Mouse (Mus musculus) monocyte, adult 59 days (primary cell): Measurements from ENCODE around the gene Xk. TPM values are rescaled to one million over a fixed set of nuclear protein-coding genes. Genes with fewer than 3 reads are reported as not detected.

Experiments
- total RNA-seq, 2 experiments: library from RNA; stranded (reverse); gene quantifications; one replicate each; pipeline ENCODE4 v1.2.4; 2023

Xk gene
- under 1 TPM; 0.46 to 0.60 TPM for total RNA-seq

GRCm38 (mm10) chrX:9272460-9273361, at the start of gene Xk:
TSS of gene Xk (plus strand) at chrX:9272756.

GRCm38 (mm10) chrX:9256766-9257165, 15.8 kb upstream of the Xk start, which contains the start of gene Gm14862:
TSS of gene Gm14862 (minus strand) at chrX:9256899.

DNA sequence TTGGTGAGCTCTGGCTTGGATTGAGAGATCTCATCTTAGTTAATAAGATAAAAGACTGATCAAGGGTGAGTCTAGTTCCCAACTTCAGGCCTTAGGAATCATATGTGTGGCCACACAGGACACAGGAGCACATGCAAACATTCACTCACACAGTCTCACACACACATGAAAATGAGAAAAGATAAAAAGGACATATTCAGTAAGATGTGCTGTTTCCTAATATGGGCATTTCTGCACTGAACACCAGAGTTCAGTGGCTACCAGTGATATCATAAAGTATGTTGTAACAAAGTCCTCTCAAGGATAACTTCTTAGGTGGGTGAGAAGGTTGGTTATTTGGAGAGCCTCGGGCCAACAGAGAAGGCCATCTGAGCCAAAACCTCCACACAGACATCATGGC, 10.9 kb downstream of the Xk start, which contains the start of gene H2al1m:
Gene H2al1m, plus strand, starts transcription at position 301 of the 400 bp plus-strand sequence.

GRCm38 (mm10) chrX:9350327-9350726, 77.8 kb downstream of the Xk start, which contains the start of gene H2al1k:
TSS of gene H2al1k (plus strand) at chrX:9350627.

Other genes with a start within 250 kb of the Xk start
- not detected for gene Fthl17e, start 239.3 kb upstream of the Xk start, total RNA-seq
- not detected for gene Fthl17f, start 209.7 kb upstream of the Xk start, total RNA-seq
- gene 4930402K13Rik, start 168.2 kb upstream of the Xk start, total RNA-seq = not detected
- gene Lancl3, start 72.9 kb upstream of the Xk start, total RNA-seq = not detected
- gene Gm14862, start 15.9 kb upstream of the Xk start, total RNA-seq = not detected
- gene H2al1m, start 11.0 kb downstream of the Xk start, total RNA-seq = not detected
- not detected for gene H2al1k, start 77.9 kb downstream of the Xk start, total RNA-seq
- gene Cybb, start 215.0 kb downstream of the Xk start, total RNA-seq = 1,000 to 10,000 TPM; 1,383 to 1,550 TPM